Comparison of ENCODE assay signal across 13 mouse cellular contexts in genomic region chr14:48589702-48590325, GRCm38 (mm10).
DNase-seq lines count a peak whose midpoint lies in the region; ATAC-seq lines count a peak whose summit lies in the region.
"Had no signal": no experiment of that assay in that cellular context is flagged by ENCODE, and none has a peak within 500 bp of the region (broad histone marks: within the 10 kb centered on the region; RNA-seq: fewer than 3 reads in every experiment).

No protein-coding gene starts in this region.

- 20% methylated on average over 15 of the region's 15 CpGs for WGBS in lung, embryonic 15.5 days
- WGBS in heart, embryonic 14.5 days, result 20% methylated on average over 15 of the region's 15 CpGs
- 57% methylated on average over 15 of the region's 15 CpGs for WGBS in stomach, embryonic 15.5 days

- no peaks in the 10 kb centered on the region for H3K9me3 ChIP-seq in lung, embryonic 15.5 days
- H3K9me3 ChIP-seq in heart, embryonic 14.5 days (ENCODE audit: control insufficient read depth, low read length), result no peaks in the 10 kb centered on the region
- no peaks in the 10 kb centered on the region for H3K9me3 ChIP-seq in stomach, embryonic 15.5 days

- peak overlapping the region; percentile 35 for H3K4me2 ChIP-seq in lung, embryonic 15.5 days
- H3K4me2 ChIP-seq in heart, embryonic 14.5 days (ENCODE audit: low read length), result peak overlapping the region; percentile 66
- peak overlapping the region; percentile 9; the same call in 1 of the 2 replicates for H3K4me2 ChIP-seq in stomach, embryonic 15.5 days
- H3K4me2 ChIP-seq: hindbrain, embryonic 14.5 days had no signal

- H3K27ac ChIP-seq in lung, embryonic 15.5 days, result no peak overlapping the region
- no peak overlapping the region for H3K27ac ChIP-seq in heart, embryonic 14.5 days (replicated peaks in 1 of 2; ENCODE audit: control insufficient read depth in 1 of 2, insufficient read depth in 1 of 2, low read depth in 2 of 2, low read length in 2 of 2)
- H3K27ac ChIP-seq in stomach, embryonic 15.5 days, result no peak overlapping the region
- H3K27ac ChIP-seq: hindbrain, embryonic 14.5 days had no signal

- ATAC-seq in lung, embryonic 15.5 days (ENCODE audit: borderline replicate concordance, extremely low read depth, low FRiP score, low TSS enrichment), result no peak
- no peak for ATAC-seq in heart, embryonic 14.5 days (ENCODE audit: insufficient number of reproducible peaks, insufficient read depth, low FRiP score, low read depth)
- no peak for ATAC-seq in stomach, embryonic 15.5 days (ENCODE audit: insufficient read depth, low FRiP score, low read depth)
- ATAC-seq in megakaryocyte, adult 5-6 weeks (ENCODE audit: poor library complexity, severe bottlenecking), result no peak
- ATAC-seq: forebrain, postnatal 0 days had no signal

- no peaks in the 10 kb centered on the region for H3K36me3 ChIP-seq in lung, embryonic 15.5 days
- H3K36me3 ChIP-seq in heart, embryonic 14.5 days (ENCODE audit: control insufficient read depth, insufficient read depth, low read length), result no peaks in the 10 kb centered on the region
- H3K36me3 ChIP-seq in stomach, embryonic 15.5 days, result no peaks in the 10 kb centered on the region

- no peaks in the 10 kb centered on the region for H3K4me1 ChIP-seq in lung, embryonic 15.5 days
- H3K4me1 ChIP-seq in heart, embryonic 14.5 days (ENCODE audit: control insufficient read depth in 2 of 2, insufficient read depth in 2 of 2, low read length in 2 of 2), result peaks cover 10 to 12% of the 10 kb centered on the region in 2 experiments; a peak in 3 of 4 replicates
- H3K4me1 ChIP-seq in stomach, embryonic 15.5 days, result peaks cover 4% of the 10 kb centered on the region; the same call in 1 of the 2 replicates

- peaks cover 10% of the 10 kb centered on the region; the same call in 1 of the 2 replicates for H3K27me3 ChIP-seq in lung, embryonic 15.5 days
- no peaks in the 10 kb centered on the region for H3K27me3 ChIP-seq in heart, embryonic 14.5 days (ENCODE audit: control insufficient read depth, insufficient read depth, low read length)
- H3K27me3 ChIP-seq in stomach, embryonic 15.5 days (replicated peaks), result no peaks in the 10 kb centered on the region

- H3K9ac ChIP-seq in lung, embryonic 15.5 days, result no peak overlapping the region
- H3K9ac ChIP-seq in heart, embryonic 14.5 days (ENCODE audit: low read length), result peak overlapping the region; percentile 60
- H3K9ac ChIP-seq in stomach, embryonic 15.5 days, result no peak overlapping the region
- H3K9ac ChIP-seq: forebrain, postnatal 0 days; hindbrain, embryonic 14.5 days had no signal

- no peak overlapping the region for H3K4me3 ChIP-seq in lung, embryonic 15.5 days
- H3K4me3 ChIP-seq in heart, embryonic 14.5 days (ENCODE audit: control insufficient read depth in 1 of 2, insufficient read depth in 1 of 2, low read depth in 1 of 2, low read length in 2 of 2), result peak overlapping the region; percentile 23 to 31
- no peak overlapping the region for H3K4me3 ChIP-seq in stomach, embryonic 15.5 days (replicated peaks)

- peak; percentile 9 for DNase-seq in adrenal gland, adult 2 months
- no peak for DNase-seq in adrenal gland, adult 18-20 months (ENCODE audit: low spot score in 2 of 2)
- DNase-seq in lung, postnatal 25 days (ENCODE audit: low spot score), result no peak
- no peak for DNase-seq in right cerebral cortex, postnatal 10 days (ENCODE audit: low spot score in 2 of 2)
- DNase-seq: cerebellum, adult 9-11 months; forebrain, postnatal 0 days; right cerebral cortex, adult 18-20 months; thymus, postnatal 4 days had no signal

Comparison
In these comparisons a context has a peak if more than half of its experiments do, and no peak if none do; other contexts are left out.
1. H3K4me2 ChIP-seq: peak in every context shown above with its lines; median percentile 66 in heart, embryonic 14.5 days; 35 in lung, embryonic 15.5 days; 9 in stomach, embryonic 15.5 days.
2. H3K4me3 ChIP-seq: peak in heart, embryonic 14.5 days (2 of 2); none in lung, embryonic 15.5 days (single experiment) and stomach, embryonic 15.5 days (single experiment).